Mouse (Mus musculus) small intestine, adult 2 months (tissue): ENCODE measurements around the gene Nrm.

Experiments used
- CTCF ChIP-seq: fragments of 200-500 bp; IDR thresholded peaks from 2 replicates; pipeline ENCODE4 v1.5.1; 2012; ENCODE audit warnings: low read depth, mild to moderate bottlenecking, control low read depth, inconsistent platforms, low read length, moderate library complexity, mixed read lengths; ENCODE audit not compliant: insufficient replicate concordance, insufficient read length; ENCODE audit errors: extremely low read depth
- POLR2A ChIP-seq: fragments of 200-500 bp; IDR thresholded peaks from 2 replicates; pipeline ENCODE4 v1.6.1; 2012; ENCODE audit warnings: low read depth, mild to moderate bottlenecking, control low read depth, inconsistent platforms, low read length, moderate library complexity

DNA sequence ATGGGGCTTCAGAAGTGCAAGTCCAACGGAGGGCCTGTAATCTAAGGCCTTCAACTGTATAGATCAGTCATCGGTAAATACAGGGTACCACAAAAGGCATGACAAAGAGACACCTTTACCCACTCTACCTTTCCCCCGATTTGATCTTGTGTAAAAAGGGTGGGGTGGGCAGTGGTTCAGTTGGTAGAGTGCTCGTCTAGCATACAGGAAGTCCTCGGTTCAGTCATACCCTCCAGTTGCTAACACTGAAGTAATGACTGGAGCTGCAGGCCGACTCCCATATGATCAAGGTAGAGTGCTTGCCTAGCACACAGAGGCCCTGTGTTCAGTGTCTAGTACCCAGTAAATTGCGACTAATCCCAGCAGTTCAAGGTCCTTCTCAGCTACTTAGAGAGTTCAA is 47.5 kb upstream of the Nrm start:
- TF ChIP-seq CTCF (no peak), POLR2A (no peak)
